Mouse (Mus musculus) limb, embryonic 10.5 days (tissue): ENCODE results near the gene Rps3. TPM values are rescaled to one million over a fixed set of nuclear protein-coding genes. Genes with fewer than 3 reads are reported as not detected.
"Not testable (repeated sequence)": the region's sequence is repeated elsewhere in the genome, so short reads cannot be mapped to it uniquely, and the experiment has no call there.

Experiments used
- DNase-seq: peaks from one replicate; pipeline ENCODE4 v3.0.0-alpha.2; 2017; ENCODE audit warnings: low spot score
- H3K27ac ChIP-seq: fragments of 300-500 bp; sonication (generic); 2 replicates; pipeline ENCODE4 v1.5.1; 2016; ENCODE audit warnings: mild to moderate bottlenecking
- H3K27me3 ChIP-seq: fragments of 300-500 bp; sonication (generic); 2 replicates; pipeline ENCODE4 v1.6.1; 2016; ENCODE audit warnings: low read depth, mild to moderate bottlenecking; ENCODE audit not compliant: poor library complexity, severe bottlenecking
- H3K36me3 ChIP-seq: fragments of 300-500 bp; sonication (generic); 2 replicates; pipeline ENCODE4 v1.6.1; 2016; ENCODE audit warnings: mild to moderate bottlenecking, moderate library complexity
- H3K4me1 ChIP-seq: fragments of 300-500 bp; sonication (generic); 2 replicates; pipeline ENCODE4 v1.6.1; 2016
- H3K4me3 ChIP-seq: fragments of 300-500 bp; sonication (generic); 2 replicates; pipeline ENCODE4 v1.5.1; 2016; ENCODE audit warnings: mild to moderate bottlenecking, moderate library complexity
- H3K9me3 ChIP-seq: fragments of 300-500 bp; sonication (generic); replicated peaks from 2 replicates; pipeline ENCODE4 v1.6.1; 2016; ENCODE audit warnings: mild to moderate bottlenecking
- WGBS: fragments of 180-500 bp; shearing (Covaris S2); methylation state at CpG from one replicate; pipeline ENCODE4 v1.1.7; 2016; 5-methylcytosine and 5-hydroxymethylcytosine counted together
- polyA plus RNA-seq: library from polyadenylated mRNA; unstranded; fragments of >200 nt; fragmentation: Nextera tagmentation; extraction: Ambion mirVana; gene quantifications from 2 replicates; pipeline ENCODE4 v1.2.1, GENCODE M21; 2016

Rps3 gene
- 745 and 824 TPM in 2 replicates for polyA plus RNA-seq

- Histone ChIP-seq H3K27me3 (peaks cover 10% of the 10 kb centered on the region), H3K9me3 (no peaks in the 10 kb centered on the region), H3K4me3 (peak within 1 kb of the TSS; percentile 83), H3K27ac (peak within 1 kb of the TSS; percentile 96), H3K36me3 (peaks cover 44% of the 10 kb centered on the region), H3K4me1 (peaks cover 40% of the 10 kb centered on the region)
- DNase-seq = peak; percentile 95
- WGBS = under 1% methylated on average over 45 of the region's 45 CpGs
These were observed at the start of gene Rps3 for GRCm38 (mm10) chr7:99483271-99483923. Gene Rps3, minus strand, starts transcription at chr7:99483738.

GRCm38 (mm10) chr7:99532526-99532925 lies 49.0 kb upstream of the Rps3 start:
- H3K4me3 ChIP-seq = no peak overlapping the region
- H3K27me3 ChIP-seq = no peaks in the 10 kb centered on the region
- 87% methylated on average over 4 of the region's 4 CpGs for WGBS
- no peaks in the 10 kb centered on the region for H3K36me3 ChIP-seq
- no peaks in the 10 kb centered on the region for H3K9me3 ChIP-seq
- no peak overlapping the region for H3K27ac ChIP-seq
- H3K4me1 ChIP-seq = peaks cover 46% of the 10 kb centered on the region
- peak; percentile 15 for DNase-seq

- DNase-seq = no peak
- no peak overlapping the region for H3K27ac ChIP-seq
- H3K4me1 ChIP-seq = peaks cover 36% of the 10 kb centered on the region
- no peaks in the 10 kb centered on the region for H3K9me3 ChIP-seq
- no peaks in the 10 kb centered on the region for H3K36me3 ChIP-seq
- WGBS = 85% methylated on average over 3 of the region's 3 CpGs
- H3K4me3 ChIP-seq = no peak overlapping the region
- no peaks in the 10 kb centered on the region for H3K27me3 ChIP-seq
These were observed 48.0 kb upstream of the Rps3 start for GRCm38 (mm10) chr7:99531408-99531970.

- no peak for DNase-seq
These were observed 45.9 kb upstream of the Rps3 start for GRCm38 (mm10) chr7:99529410-99529809.

GRCm38 (mm10) chr7:99528547-99528946 lies 45.0 kb upstream of the Rps3 start:
- Histone ChIP-seq H3K9me3 (no peaks in the 10 kb centered on the region), H3K27ac (no peak overlapping the region), H3K4me1 (peaks cover 8% of the 10 kb centered on the region), H3K4me3 (no peak overlapping the region), H3K36me3 (no peaks in the 10 kb centered on the region), H3K27me3 (no peaks in the 10 kb centered on the region)
- DNase-seq = no peak
- 66% methylated on average over 2 of the region's 2 CpGs for WGBS

More at GRCm38 (mm10) chr7:99529410-99529809, 45.9 kb upstream of the Rps3 start:
- no peak overlapping the region for H3K4me3 ChIP-seq
- 45% methylated on average over 5 of the region's 5 CpGs for WGBS
- H3K27ac ChIP-seq = no peak overlapping the region; the same call in 1 of the 2 replicates
- no peaks in the 10 kb centered on the region for H3K36me3 ChIP-seq
- H3K27me3 ChIP-seq = no peaks in the 10 kb centered on the region
- H3K4me1 ChIP-seq = peaks cover 17% of the 10 kb centered on the region
- H3K9me3 ChIP-seq = no peaks in the 10 kb centered on the region

- no peak for DNase-seq
- no peaks in the 10 kb centered on the region for H3K9me3 ChIP-seq
- no peaks in the 10 kb centered on the region for H3K4me1 ChIP-seq
- H3K36me3 ChIP-seq = no peaks in the 10 kb centered on the region
- H3K27ac ChIP-seq = no peak overlapping the region
- WGBS = 100% methylated on average over 1 of the region's 1 CpGs
- no peak overlapping the region for H3K4me3 ChIP-seq
- no peaks in the 10 kb centered on the region for H3K27me3 ChIP-seq
These were observed 40.3 kb upstream of the Rps3 start for GRCm38 (mm10) chr7:99523837-99524236.

- no peaks in the 10 kb centered on the region for H3K4me1 ChIP-seq
- no peak overlapping the region for H3K4me3 ChIP-seq
- no peaks in the 10 kb centered on the region for H3K27me3 ChIP-seq
- no peaks in the 10 kb centered on the region for H3K9me3 ChIP-seq
- H3K27ac ChIP-seq = no peak overlapping the region
- no peaks in the 10 kb centered on the region for H3K36me3 ChIP-seq
- 78% methylated on average over 8 of the region's 8 CpGs for WGBS
- no peak for DNase-seq
These were observed 39.6 kb upstream of the Rps3 start for GRCm38 (mm10) chr7:99523121-99523520.

GRCm38 (mm10) chr7:99518954-99519644 lies 35.6 kb upstream of the Rps3 start:
- 65% methylated on average over 4 of the region's 4 CpGs for WGBS
- no peak for DNase-seq
- Histone ChIP-seq H3K9me3 (no peaks in the 10 kb centered on the region), H3K4me1 (no peaks in the 10 kb centered on the region), H3K27me3 (no peaks in the 10 kb centered on the region), H3K4me3 (no peak overlapping the region), H3K27ac (no peak overlapping the region), H3K36me3 (no peaks in the 10 kb centered on the region)

- Histone ChIP-seq H3K27ac (no peak overlapping the region), H3K4me3 (no peak overlapping the region), H3K36me3 (no peaks in the 10 kb centered on the region), H3K9me3 (no peaks in the 10 kb centered on the region), H3K4me1 (no peaks in the 10 kb centered on the region), H3K27me3 (no peaks in the 10 kb centered on the region)
- 79% methylated on average over 3 of the region's 3 CpGs for WGBS
- DNase-seq = no peak
These were observed 33.2 kb upstream of the Rps3 start for GRCm38 (mm10) chr7:99516814-99517157.

- no peak overlapping the region for H3K4me3 ChIP-seq
- H3K27ac ChIP-seq = no peak overlapping the region
- H3K9me3 ChIP-seq = no peaks in the 10 kb centered on the region
- 89% methylated on average over 9 of the region's 9 CpGs for whole genome bisulfite sequencing
- no peaks in the 10 kb centered on the region for H3K27me3 ChIP-seq
- no peaks in the 10 kb centered on the region for H3K4me1 ChIP-seq
- no peaks in the 10 kb centered on the region for H3K36me3 ChIP-seq
- no peak for DNase-seq
These were observed 32.7 kb upstream of the Rps3 start for GRCm38 (mm10) chr7:99516092-99516813.

GRCm38 (mm10) chr7:99510087-99510501 lies 26.6 kb upstream of the Rps3 start:
- no peak for DNase-seq
- Histone ChIP-seq H3K4me1 (peaks cover 4% of the 10 kb centered on the region), H3K4me3 (no peak overlapping the region), H3K27ac (0 out of 2 replicates have a peak overlapping the region, but pooled peaks have one; percentile 14), H3K36me3 (no peaks in the 10 kb centered on the region), H3K27me3 (no peaks in the 10 kb centered on the region), H3K9me3 (no peaks in the 10 kb centered on the region)
- WGBS = 16% methylated on average over 8 of the region's 8 CpGs

- WGBS = 28% methylated on average over 2 of the region's 2 CpGs
- H3K27ac ChIP-seq, H3K27me3 ChIP-seq, H3K4me1 ChIP-seq, H3K4me3 ChIP-seq, DNase-seq, H3K36me3 ChIP-seq, H3K9me3 ChIP-seq: not testable (repeated sequence)
These were observed 24.6 kb upstream of the Rps3 start for GRCm38 (mm10) chr7:99508187-99508586.

- no peaks in the 10 kb centered on the region for H3K36me3 ChIP-seq
- DNase-seq = no peak
- no peaks in the 10 kb centered on the region; the same call in 1 of the 2 replicates for H3K4me1 ChIP-seq
- H3K9me3 ChIP-seq = no peaks in the 10 kb centered on the region
- H3K4me3 ChIP-seq = no peak overlapping the region
- no peak overlapping the region for H3K27ac ChIP-seq
- H3K27me3 ChIP-seq = no peaks in the 10 kb centered on the region
These were observed 21.0 kb upstream of the Rps3 start for GRCm38 (mm10) chr7:99504556-99504955.
